Mouse (Mus musculus): Measurements from ENCODE around the gene B9d1. TPM values are rescaled to one million over a fixed set of nuclear protein-coding genes. Genes with fewer than 3 reads are reported as not detected.

B9d1 gene
- polyA plus RNA-seq, 1 experiment from 2014 or later = 34.6 TPM

DNA sequence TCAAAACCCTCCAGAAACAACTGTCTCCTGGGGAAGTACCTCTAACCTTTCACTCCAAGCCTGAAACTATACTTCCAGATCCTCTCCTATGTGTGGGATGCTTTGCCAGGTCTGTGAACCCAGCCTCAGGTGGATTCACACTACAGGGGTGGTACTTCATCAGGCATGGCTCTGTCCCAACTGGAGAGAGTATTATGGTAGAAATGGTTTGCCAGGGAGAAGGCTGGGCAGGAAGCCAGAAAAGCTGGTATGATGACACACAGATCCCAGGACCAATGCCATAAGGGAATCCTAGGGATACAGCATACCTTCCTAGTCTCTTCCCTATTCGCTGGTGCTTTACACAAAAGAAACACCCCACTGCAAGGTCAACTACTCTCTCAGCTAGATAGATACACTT is 21.9 kb downstream of the B9d1 start:
- H3K4me2 ChIP-seq = no peak overlapping the region
- WGBS = 100% methylated on average over 1 of the region's 1 CpGs
- H3K27ac ChIP-seq = no peak overlapping the region
- no peak overlapping the region for H3K4me3 ChIP-seq (replicated peaks)
- H3K27me3 ChIP-seq = no peaks in the 10 kb centered on the region
- peaks cover 19% of the 10 kb centered on the region for H3K36me3 ChIP-seq (replicated peaks)
- ATAC-seq (ENCODE audit: low FRiP score) = no peak
- no peaks in the 10 kb centered on the region for H3K9me3 ChIP-seq
- no peak overlapping the region for H3K9ac ChIP-seq
- peaks cover 12% of the 10 kb centered on the region for H3K4me1 ChIP-seq

- Histone ChIP-seq H3K9me3 (no peaks in the 10 kb centered on the region), H3K36me3 (replicated peaks) (peaks cover 18% of the 10 kb centered on the region; the same call in 1 of the 2 replicates)
- WGBS = 60% methylated on average over 4 of the region's 4 CpGs
These were observed 24.3 kb downstream of the B9d1 start for GRCm38 (mm10) chr11:61529268-61529713.

GRCm38 (mm10) chr11:61532820-61533219 is 27.9 kb downstream of the B9d1 start:
- Histone ChIP-seq H3K4me1 (peaks cover 12% of the 10 kb centered on the region), H3K4me3 (replicated peaks) (no peak overlapping the region), H3K27me3 (no peaks in the 10 kb centered on the region), H3K4me2 (no peak overlapping the region), H3K9ac (no peak overlapping the region), H3K27ac (no peak overlapping the region), H3K9me3 (no peaks in the 10 kb centered on the region), H3K36me3 (replicated peaks) (peaks cover 17% of the 10 kb centered on the region; the same call in 1 of the 2 replicates)
- no peak for ATAC-seq (ENCODE audit: low FRiP score)
- WGBS = 95% methylated on average over 2 of the region's 2 CpGs

More at GRCm38 (mm10) chr11:61529268-61529713, 24.3 kb downstream of the B9d1 start:
- H3K4me3 ChIP-seq (replicated peaks) = no peak overlapping the region
- H3K9ac ChIP-seq = no peak overlapping the region
- no peaks in the 10 kb centered on the region for H3K27me3 ChIP-seq
- H3K4me2 ChIP-seq = no peak overlapping the region
- no peak for ATAC-seq (ENCODE audit: low FRiP score)
- peaks cover 12% of the 10 kb centered on the region for H3K4me1 ChIP-seq
- no peak overlapping the region for H3K27ac ChIP-seq

GRCm38 (mm10) chr11:61533571-61533970 is 28.6 kb downstream of the B9d1 start:
- H3K9me3 ChIP-seq = no peaks in the 10 kb centered on the region
- H3K27ac ChIP-seq = no peak overlapping the region
- ATAC-seq (ENCODE audit: low FRiP score) = no peak
- H3K27me3 ChIP-seq = no peaks in the 10 kb centered on the region
- peaks cover 12% of the 10 kb centered on the region for H3K4me1 ChIP-seq
- peaks cover 17% of the 10 kb centered on the region; the same call in 1 of the 2 replicates for H3K36me3 ChIP-seq (replicated peaks)
- no peak overlapping the region for H3K9ac ChIP-seq
- H3K4me3 ChIP-seq (replicated peaks) = no peak overlapping the region
- WGBS = 85% methylated on average over 5 of the region's 5 CpGs
- H3K4me2 ChIP-seq = no peak overlapping the region

DNA sequence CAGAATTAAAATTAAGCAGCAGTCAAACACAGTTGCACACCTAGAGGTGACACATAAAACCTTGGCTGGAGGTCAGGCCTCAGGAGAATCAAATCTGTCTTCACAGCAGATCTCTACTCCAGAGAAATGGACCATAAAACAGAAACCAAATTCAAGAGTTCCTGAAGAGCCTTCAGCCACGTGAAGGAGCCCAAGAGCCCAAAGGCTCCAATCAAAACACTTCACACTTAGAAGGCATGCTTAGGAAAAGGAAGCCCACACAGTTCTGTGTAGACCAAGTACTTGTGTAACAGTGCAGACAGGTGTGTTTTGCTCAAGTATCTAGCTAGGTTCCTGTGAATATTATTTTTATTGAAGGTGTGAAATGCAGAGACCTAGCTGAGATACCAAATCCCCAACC is 30.6 kb downstream of the B9d1 start:
- 68% methylated on average over 1 of the region's 1 CpGs for WGBS
- no peak for ATAC-seq (ENCODE audit: low FRiP score)
- H3K9ac ChIP-seq = no peak overlapping the region

DNA sequence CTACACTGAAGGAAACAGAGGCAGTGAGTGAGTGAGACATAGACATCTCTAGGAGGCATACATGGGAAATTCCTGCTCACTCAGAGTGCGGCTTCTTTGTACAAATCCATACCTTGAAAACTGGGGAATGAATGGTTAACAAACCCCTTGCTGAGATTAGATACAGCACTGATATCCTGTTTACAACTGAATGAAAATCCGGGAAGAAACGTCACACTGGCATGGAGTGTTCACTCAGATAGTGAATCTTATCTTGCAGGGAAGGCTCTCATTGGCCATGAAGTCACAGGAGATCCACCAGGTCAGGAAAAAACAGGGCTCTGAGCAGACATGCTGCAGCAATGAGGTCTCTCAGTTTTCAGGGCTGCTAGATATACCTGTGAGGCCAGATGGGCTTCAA is 32.0 kb downstream of the B9d1 start:
- peaks cover 21% of the 10 kb centered on the region for H3K36me3 ChIP-seq (replicated peaks)
- no peaks in the 10 kb centered on the region for H3K9me3 ChIP-seq
- no peak overlapping the region for H3K9ac ChIP-seq
- no peaks in the 10 kb centered on the region for H3K4me1 ChIP-seq
- H3K27me3 ChIP-seq = no peaks in the 10 kb centered on the region
- WGBS = 72% methylated on average over 3 of the region's 3 CpGs
- ATAC-seq (ENCODE audit: low FRiP score) = no peak
- no peak overlapping the region for H3K4me2 ChIP-seq
- H3K27ac ChIP-seq = no peak overlapping the region
- H3K4me3 ChIP-seq (replicated peaks) = no peak overlapping the region

More for the DNA sequence above, 30.6 kb downstream of the B9d1 start:
- no peak overlapping the region for H3K4me2 ChIP-seq
- no peaks in the 10 kb centered on the region for H3K27me3 ChIP-seq
- no peaks in the 10 kb centered on the region for H3K9me3 ChIP-seq
- H3K4me3 ChIP-seq (replicated peaks) = no peak overlapping the region
- H3K27ac ChIP-seq = no peak overlapping the region
- H3K36me3 ChIP-seq (replicated peaks) = peaks cover 26% of the 10 kb centered on the region
- H3K4me1 ChIP-seq = no peaks in the 10 kb centered on the region

- H3K4me1 ChIP-seq = no peaks in the 10 kb centered on the region
- 89% methylated on average over 3 of the region's 3 CpGs for WGBS
- H3K4me2 ChIP-seq = no peak overlapping the region
- peaks cover 17% of the 10 kb centered on the region for H3K36me3 ChIP-seq (replicated peaks)
- no peaks in the 10 kb centered on the region for H3K9me3 ChIP-seq
- no peaks in the 10 kb centered on the region for H3K27me3 ChIP-seq
- H3K27ac ChIP-seq = no peak overlapping the region
- no peak overlapping the region for H3K4me3 ChIP-seq (replicated peaks)
- H3K9ac ChIP-seq = no peak overlapping the region
- ATAC-seq (ENCODE audit: low FRiP score) = no peak
These were observed 32.4 kb downstream of the B9d1 start for GRCm38 (mm10) chr11:61537362-61537761.

DNA sequence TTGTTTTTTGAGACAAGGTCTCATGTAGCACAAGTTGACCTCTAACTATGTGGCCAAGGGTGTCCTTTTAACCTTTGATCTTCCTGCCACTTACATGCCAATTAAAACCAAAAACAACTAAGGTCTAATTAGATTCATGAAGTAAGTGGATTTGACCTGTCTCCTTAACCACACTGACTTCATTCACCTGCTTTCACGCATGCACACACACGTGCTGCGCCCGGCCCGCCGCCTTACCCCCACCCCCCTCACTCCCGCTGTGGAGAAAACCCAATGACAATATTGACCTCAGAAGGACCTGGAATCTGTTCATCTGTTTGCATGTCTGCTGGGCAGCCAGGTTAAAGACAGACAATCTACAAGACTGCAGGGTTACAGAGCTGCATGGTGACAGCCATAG is 35.7 kb downstream of the B9d1 start:
- H3K4me1 ChIP-seq = no peaks in the 10 kb centered on the region
- H3K9me3 ChIP-seq = no peaks in the 10 kb centered on the region
- no peaks in the 10 kb centered on the region for H3K27me3 ChIP-seq
- 88% methylated on average over 7 of the region's 7 CpGs for WGBS
- no peak overlapping the region for H3K4me3 ChIP-seq (replicated peaks)
- ATAC-seq (ENCODE audit: low FRiP score) = no peak
- no peak overlapping the region for H3K27ac ChIP-seq
- H3K4me2 ChIP-seq = no peak overlapping the region
- H3K36me3 ChIP-seq (replicated peaks) = peaks cover 19% of the 10 kb centered on the region; the same call in 1 of the 2 replicates
- H3K9ac ChIP-seq = no peak overlapping the region

DNA sequence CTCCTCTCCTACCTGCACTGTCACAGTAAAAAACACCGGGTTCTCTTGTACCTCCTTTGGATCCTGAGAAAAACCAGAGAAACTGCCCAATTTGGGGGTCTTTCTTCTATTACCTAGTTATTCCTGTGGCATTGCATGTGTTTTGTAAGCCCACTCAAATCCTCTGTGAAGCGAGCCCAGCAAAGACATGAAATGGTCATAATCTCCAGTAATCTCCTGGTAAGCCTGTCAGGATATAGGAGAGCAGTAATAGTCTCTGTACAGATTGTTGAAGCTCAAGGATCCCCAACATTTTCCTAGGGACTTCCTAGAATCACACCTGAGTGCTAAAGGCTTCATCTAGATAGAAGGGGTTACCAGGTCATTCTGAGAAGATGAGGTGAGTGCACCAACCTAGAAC is 36.2 kb downstream of the B9d1 start:
- H3K36me3 ChIP-seq (replicated peaks) = peaks cover 24% of the 10 kb centered on the region
- H3K27me3 ChIP-seq = no peaks in the 10 kb centered on the region
- H3K9ac ChIP-seq = no peak overlapping the region
- H3K4me2 ChIP-seq = no peak overlapping the region
- 99% methylated on average over 2 of the region's 2 CpGs for WGBS
- no peaks in the 10 kb centered on the region for H3K9me3 ChIP-seq
- H3K4me1 ChIP-seq = no peaks in the 10 kb centered on the region
- H3K4me3 ChIP-seq (replicated peaks) = no peak overlapping the region
- no peak for ATAC-seq (ENCODE audit: low FRiP score)
- H3K27ac ChIP-seq = no peak overlapping the region

DNA sequence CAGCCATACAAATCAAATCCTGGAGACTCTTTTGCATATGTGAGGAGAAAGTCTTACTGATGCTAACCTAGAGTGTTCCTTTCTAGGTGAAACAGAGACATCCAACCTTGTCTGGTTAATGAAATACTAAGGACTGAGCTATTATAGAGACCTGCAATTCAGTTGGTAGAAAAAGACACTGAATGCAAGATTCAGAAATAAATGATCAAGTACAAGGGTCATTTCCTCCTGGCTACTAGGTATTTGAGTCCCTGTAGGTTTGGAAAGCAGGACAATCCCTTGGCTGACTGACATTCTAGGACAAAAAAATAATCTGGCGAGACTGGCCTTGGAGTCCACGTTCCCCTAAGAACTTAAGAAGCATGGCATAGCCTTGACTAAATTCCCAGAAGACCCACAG is 40.6 kb downstream of the B9d1 start:
- Histone ChIP-seq H3K36me3 (replicated peaks) (peaks cover 21% of the 10 kb centered on the region), H3K27ac (no peak overlapping the region), H3K4me2 (no peak overlapping the region), H3K4me3 (replicated peaks) (no peak overlapping the region), H3K9me3 (no peaks in the 10 kb centered on the region), H3K9ac (no peak overlapping the region), H3K27me3 (no peaks in the 10 kb centered on the region), H3K4me1 (no peaks in the 10 kb centered on the region)
- no peak for ATAC-seq (ENCODE audit: low FRiP score)
- 100% methylated on average over 2 of the region's 2 CpGs for WGBS

DNA sequence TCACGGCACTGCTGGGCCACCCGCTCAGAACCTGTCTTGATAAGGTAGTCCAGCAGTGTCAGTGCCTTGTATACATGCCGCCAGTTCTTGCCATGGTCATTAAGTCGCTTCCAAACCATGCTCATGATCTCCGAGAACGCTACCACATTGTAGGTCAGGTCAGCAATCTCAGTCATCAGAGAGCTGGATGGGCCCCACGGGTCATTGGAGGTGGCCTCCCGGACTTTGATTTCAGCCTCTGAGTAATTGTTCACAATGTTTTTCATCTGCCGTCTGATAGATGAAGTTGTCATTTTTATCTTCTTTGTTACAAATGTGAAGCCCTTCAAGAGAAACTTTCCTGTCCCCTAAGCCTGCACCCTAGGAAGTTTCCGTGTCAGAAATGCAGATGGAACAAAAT is 41.5 kb downstream of the B9d1 start:
- no peaks in the 10 kb centered on the region for H3K9me3 ChIP-seq
- no peak overlapping the region for H3K4me2 ChIP-seq
- no peak for ATAC-seq (ENCODE audit: low FRiP score)
- peaks cover 21% of the 10 kb centered on the region for H3K36me3 ChIP-seq (replicated peaks)
- H3K9ac ChIP-seq = no peak overlapping the region
- H3K4me1 ChIP-seq = no peaks in the 10 kb centered on the region
- no peaks in the 10 kb centered on the region for H3K27me3 ChIP-seq
- WGBS = 94% methylated on average over 10 of the region's 10 CpGs
- no peak overlapping the region for H3K4me3 ChIP-seq (replicated peaks)
- no peak overlapping the region for H3K27ac ChIP-seq

DNA sequence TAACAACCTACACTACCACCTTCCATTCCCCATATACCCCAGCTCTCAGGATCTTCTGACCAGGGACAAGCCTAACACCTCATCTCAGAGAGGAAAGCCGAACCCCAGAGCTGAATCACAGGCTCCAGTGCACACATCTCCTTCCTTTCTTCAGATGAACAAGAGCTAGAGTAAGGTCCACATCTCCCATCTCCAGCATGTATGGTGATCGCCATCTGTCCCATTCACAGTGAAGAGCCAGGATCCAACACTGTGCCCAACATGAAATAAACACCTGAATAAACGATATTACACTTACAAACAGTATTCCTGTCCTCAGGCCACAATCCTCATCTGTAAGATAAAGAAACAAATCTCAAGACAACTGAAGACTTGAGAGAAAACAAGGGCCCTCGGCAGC is 42.8 kb downstream of the B9d1 start:
- Histone ChIP-seq H3K9me3 (no peaks in the 10 kb centered on the region), H3K4me2 (no peak overlapping the region), H3K27ac (no peak overlapping the region), H3K4me1 (no peaks in the 10 kb centered on the region), H3K4me3 (replicated peaks) (no peak overlapping the region), H3K36me3 (replicated peaks) (peaks cover 21% of the 10 kb centered on the region), H3K9ac (no peak overlapping the region), H3K27me3 (no peaks in the 10 kb centered on the region)
- ATAC-seq (ENCODE audit: low FRiP score) = no peak
- 94% methylated on average over 4 of the region's 4 CpGs for WGBS

DNA sequence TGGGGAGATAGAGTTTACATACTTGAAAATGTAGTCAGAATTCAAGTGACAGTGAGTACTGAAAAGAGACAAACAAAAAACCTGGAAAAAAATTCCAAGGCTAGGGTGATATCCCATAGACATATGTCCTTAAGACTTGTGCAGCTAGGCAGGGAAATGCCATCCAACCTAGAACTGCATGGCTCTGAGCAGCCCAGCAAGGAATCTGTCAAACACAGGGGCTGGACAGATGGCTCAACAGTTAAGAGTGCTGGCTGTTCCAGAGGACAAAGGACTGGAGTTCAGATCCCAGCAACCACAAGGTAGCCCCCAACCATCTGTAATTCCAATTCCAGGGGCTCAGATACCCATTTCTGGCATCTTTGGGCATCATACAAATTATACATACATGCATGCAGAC is 45.7 kb downstream of the B9d1 start:
- Histone ChIP-seq H3K27ac (no peak overlapping the region), H3K9ac (no peak overlapping the region), H3K36me3 (replicated peaks) (peaks cover 11% of the 10 kb centered on the region), H3K9me3 (no peaks in the 10 kb centered on the region), H3K4me1 (0 out of 2 replicates have a peak, but pooled peaks cover 7% of the 10 kb centered on the region), H3K4me2 (no peak overlapping the region), H3K27me3 (no peaks in the 10 kb centered on the region), H3K4me3 (replicated peaks) (no peak overlapping the region)
- ATAC-seq (ENCODE audit: low FRiP score) = no peak

Data from forebrain, embryonic 12.5 days (tissue).